Mouse (Mus musculus): Measurements from ENCODE around the gene Ccdc91.
A peak's percentile ranks its signal among the peaks of the same experiment; 100 is the strongest.

Ccdc91 gene

GRCm38 (mm10) chr6:147475727-147476613 lies at the start of gene Ccdc91:
Gene Ccdc91, plus strand, starts transcription at chr6:147475828.
- peak; percentile 88 to 94 for DNase-seq

- no peak for DNase-seq
These were observed 48.6 kb upstream of the Ccdc91 start for GRCm38 (mm10) chr6:147426927-147427487.

- no peak for DNase-seq
These were observed 19.9 kb upstream of the Ccdc91 start for GRCm38 (mm10) chr6:147455775-147456174.

- no peak for DNase-seq
These were observed 16.9 kb upstream of the Ccdc91 start for GRCm38 (mm10) chr6:147458637-147459301.

- no peak for DNase-seq
These were observed 5.6 kb upstream of the Ccdc91 start for GRCm38 (mm10) chr6:147470016-147470415.

- DNase-seq, result no peak
These were observed 5.5 kb downstream of the Ccdc91 start for GRCm38 (mm10) chr6:147481141-147481540.

- no peak for DNase-seq
These were observed 14.5 kb downstream of the Ccdc91 start for GRCm38 (mm10) chr6:147490120-147490519.

GRCm38 (mm10) chr6:147492551-147492950 lies 16.9 kb downstream of the Ccdc91 start:
- DNase-seq, result no peak

GRCm38 (mm10) chr6:147501439-147501838 lies 25.8 kb downstream of the Ccdc91 start:
- DNase-seq, result no peak

GRCm38 (mm10) chr6:147506074-147506473 lies 30.4 kb downstream of the Ccdc91 start:
- no peak for DNase-seq

- no peak for DNase-seq
These were observed 30.9 kb downstream of the Ccdc91 start for GRCm38 (mm10) chr6:147506496-147506895.

- DNase-seq, result no peak
These were observed 31.6 kb downstream of the Ccdc91 start for GRCm38 (mm10) chr6:147507186-147507585.

- no peak for DNase-seq
These were observed 34.9 kb downstream of the Ccdc91 start for GRCm38 (mm10) chr6:147510516-147510915.

- DNase-seq, result no peak
These were observed 42.3 kb downstream of the Ccdc91 start for GRCm38 (mm10) chr6:147517909-147518308.

- DNase-seq, result no peak
These were observed 49.6 kb downstream of the Ccdc91 start for GRCm38 (mm10) chr6:147525236-147525635.

GRCm38 (mm10) chr6:147534971-147535370 lies 59.3 kb downstream of the Ccdc91 start:
- DNase-seq, result no peak

GRCm38 (mm10) chr6:147538236-147538635 lies 62.6 kb downstream of the Ccdc91 start:
- no peak for DNase-seq

GRCm38 (mm10) chr6:147539056-147539600 lies 63.5 kb downstream of the Ccdc91 start:
- peak in 1 of 2 experiments; percentile 7 for DNase-seq

GRCm38 (mm10) chr6:147540942-147541341 lies 65.3 kb downstream of the Ccdc91 start:
- DNase-seq, result no peak

- DNase-seq, result no peak
These were observed 80.0 kb downstream of the Ccdc91 start for GRCm38 (mm10) chr6:147555591-147555990.

- DNase-seq, result no peak
These were observed 83.7 kb downstream of the Ccdc91 start for GRCm38 (mm10) chr6:147559316-147559715.

- no peak for DNase-seq
These were observed 84.8 kb downstream of the Ccdc91 start for GRCm38 (mm10) chr6:147560436-147560835.

- no peak for DNase-seq
These were observed 93.6 kb downstream of the Ccdc91 start for GRCm38 (mm10) chr6:147569246-147569645.

Measured in cerebellum, adult 18-20 months (tissue).